Mouse (Mus musculus) bone marrow, adult 2 months (tissue): Measurements from ENCODE around the gene Pdzrn4.

ENCODE experiments used
- CTCF ChIP-seq: fragments of 200-500 bp; IDR thresholded peaks from 2 replicates; pipeline ENCODE4 v1.5.1; 2011; ENCODE audit warnings: low read length, control low read depth; ENCODE audit not compliant: control insufficient read depth, insufficient read depth
- POLR2A ChIP-seq: fragments of 200-500 bp; IDR thresholded peaks from 2 replicates; pipeline ENCODE4 v1.6.1; 2011; ENCODE audit warnings: low read depth, mild to moderate bottlenecking, control low read depth, low read length, borderline replicate concordance; ENCODE audit not compliant: control insufficient read depth

DNA sequence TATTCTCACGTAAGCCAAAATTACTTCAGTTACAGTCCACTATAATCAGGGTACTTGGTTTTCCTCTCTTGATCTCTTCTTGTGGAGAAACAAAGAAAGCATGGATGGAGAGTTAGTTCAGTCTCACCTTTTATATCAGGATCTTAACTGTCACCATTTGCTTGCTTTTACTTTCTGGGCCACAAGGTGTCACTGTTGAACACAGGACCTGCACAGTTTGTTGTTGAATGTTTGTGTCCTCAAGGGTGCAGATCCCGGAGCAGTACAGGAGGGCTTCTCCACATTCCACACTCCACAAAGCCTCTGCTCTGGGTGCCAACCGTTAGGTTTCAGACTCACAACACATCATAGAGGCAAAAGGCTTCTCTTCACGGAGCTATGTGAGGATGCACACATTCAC, 130.1 kb downstream of the Pdzrn4 start:
- TF ChIP-seq CTCF (no peak), POLR2A (no peak)
